Mouse (Mus musculus): ENCODE data around the gene Elmod1.
"Not testable (repeated sequence)": the region's sequence is repeated elsewhere in the genome, so short reads cannot be mapped to it uniquely, and the experiment has no call there.

The Elmod1 gene

GRCm38 (mm10) chr9:53975122-53975518, at the start of gene Elmod1:
Gene Elmod1 (minus strand): TSS chr9:53975301.
- DNase-seq = no peak

- no peak for DNase-seq
Measured at GRCm38 (mm10) chr9:54022795-54023194, 47.7 kb upstream of the Elmod1 start.

- no peak for DNase-seq
Measured at GRCm38 (mm10) chr9:53994528-53994927, 19.4 kb upstream of the Elmod1 start.

- DNase-seq = not testable (repeated sequence)
Measured at GRCm38 (mm10) chr9:53992567-53992966, 17.5 kb upstream of the Elmod1 start.

- no peak for DNase-seq
Measured at GRCm38 (mm10) chr9:53990921-53991320, 15.8 kb upstream of the Elmod1 start.

- DNase-seq = no peak
Measured at GRCm38 (mm10) chr9:53986972-53987371, 11.9 kb upstream of the Elmod1 start.

GRCm38 (mm10) chr9:53984868-53985267, 9.8 kb upstream of the Elmod1 start:
- DNase-seq = no peak

- no peak for DNase-seq
Measured at GRCm38 (mm10) chr9:53974328-53975121, 576 bp downstream of the Elmod1 start.

GRCm38 (mm10) chr9:53973929-53974327, 1.2 kb downstream of the Elmod1 start:
- no peak for DNase-seq

- no peak for DNase-seq
Measured at GRCm38 (mm10) chr9:53973241-53973640, 1.9 kb downstream of the Elmod1 start.

- DNase-seq = no peak
Measured at GRCm38 (mm10) chr9:53972358-53972757, 2.7 kb downstream of the Elmod1 start.

GRCm38 (mm10) chr9:53967610-53968368, 7.3 kb downstream of the Elmod1 start:
- DNase-seq = no peak

GRCm38 (mm10) chr9:53957021-53957420, 18.1 kb downstream of the Elmod1 start:
- DNase-seq = no peak

GRCm38 (mm10) chr9:53954853-53955252, 20.2 kb downstream of the Elmod1 start:
- DNase-seq = no peak

GRCm38 (mm10) chr9:53947463-53947862, 27.6 kb downstream of the Elmod1 start:
- DNase-seq = no peak

- DNase-seq = no peak
Measured at GRCm38 (mm10) chr9:53938555-53938954, 36.5 kb downstream of the Elmod1 start.

GRCm38 (mm10) chr9:53934179-53934578, 40.9 kb downstream of the Elmod1 start:
- DNase-seq = no peak

- no peak for DNase-seq
Measured at GRCm38 (mm10) chr9:53933375-53933774, 41.7 kb downstream of the Elmod1 start.

GRCm38 (mm10) chr9:53930906-53931305, 44.2 kb downstream of the Elmod1 start:
- DNase-seq = no peak

- DNase-seq = no peak
Measured at GRCm38 (mm10) chr9:53921061-53921460, 54.0 kb downstream of the Elmod1 start.

GRCm38 (mm10) chr9:53915929-53916721, 59.0 kb downstream of the Elmod1 start:
- DNase-seq = no peak

- no peak for DNase-seq
Measured at GRCm38 (mm10) chr9:53910823-53911222, 64.3 kb downstream of the Elmod1 start.

- DNase-seq = no peak
Measured at GRCm38 (mm10) chr9:53910331-53910730, 64.8 kb downstream of the Elmod1 start.
